Mouse (Mus musculus) small intestine, adult 2 months (tissue): ENCODE results near the gene Sbno1. TPM values are rescaled to one million over a fixed set of nuclear protein-coding genes. Genes with fewer than 3 reads are reported as not detected.
A peak's percentile ranks its signal among the peaks of the same experiment; 100 is the strongest.

Experiments
- H3K27ac ChIP-seq: fragments of 200-500 bp; 2 replicates; pipeline ENCODE4 v1.5.1; 2012; ENCODE audit warnings: low read depth, low read length, control low read depth, inconsistent platforms; ENCODE audit not compliant: insufficient read depth
- H3K27me3 ChIP-seq: fragments of 200-500 bp; 2 replicates; pipeline ENCODE4 v1.6.1; 2012; ENCODE audit warnings: mild to moderate bottlenecking, moderate library complexity, low read length, inconsistent platforms; ENCODE audit not compliant: control insufficient read depth, insufficient read depth
- H3K36me3 ChIP-seq: fragments of 200-500 bp; 2 replicates; pipeline ENCODE4 v1.6.1; 2012; ENCODE audit warnings: mild to moderate bottlenecking, low read length, control low read depth, inconsistent platforms; ENCODE audit not compliant: control insufficient read depth, insufficient read depth
- H3K4me1 ChIP-seq: fragments of 200-500 bp; 2 replicates; pipeline ENCODE4 v1.6.1; 2012; ENCODE audit warnings: low read length, inconsistent platforms, mixed read lengths; ENCODE audit not compliant: control insufficient read depth, insufficient read depth, insufficient read length
- H3K4me3 ChIP-seq: fragments of 200-500 bp; 2 replicates; pipeline ENCODE4 v1.5.1; 2012; ENCODE audit warnings: low read depth, mild to moderate bottlenecking, control low read depth, inconsistent platforms, low read length, moderate library complexity
- CTCF ChIP-seq: fragments of 200-500 bp; IDR thresholded peaks from 2 replicates; pipeline ENCODE4 v1.5.1; 2012; ENCODE audit warnings: low read depth, mild to moderate bottlenecking, control low read depth, inconsistent platforms, low read length, moderate library complexity, mixed read lengths; ENCODE audit not compliant: insufficient replicate concordance, insufficient read length; ENCODE audit errors: extremely low read depth
- POLR2A ChIP-seq: fragments of 200-500 bp; IDR thresholded peaks from 2 replicates; pipeline ENCODE4 v1.6.1; 2012; ENCODE audit warnings: low read depth, mild to moderate bottlenecking, control low read depth, inconsistent platforms, low read length, moderate library complexity
- WGBS: fragments of 180-500 bp; shearing (Covaris S2); methylation state at CpG from one replicate; pipeline ENCODE4 v1.1.7; 2018; 5-methylcytosine and 5-hydroxymethylcytosine counted together
- polyA plus RNA-seq: library from polyadenylated mRNA; depleted of rRNA; stranded (reverse); fragments of >200 nt; gene quantifications from 2 replicates; pipeline ENCODE4 v1.2.3, GENCODE M21; 2012; rRNA removed

Sbno1 gene
- polyA plus RNA-seq, 1 experiment, result 8.1 TPM

- H3K27ac ChIP-seq, result peak within 1 kb of the TSS; percentile 83
- no peaks in the 10 kb centered on the region for H3K36me3 ChIP-seq
- H3K4me1 ChIP-seq, result no peaks in the 10 kb centered on the region; the same call in 1 of the 2 replicates
- TF ChIP-seq CTCF, result no peak
- TF ChIP-seq POLR2A, result peak; percentile 94
- H3K27me3 ChIP-seq, result no peaks in the 10 kb centered on the region
- under 1% methylated on average over 72 of the region's 72 CpGs for WGBS
- peak within 1 kb of the TSS; percentile 77 for H3K4me3 ChIP-seq
These were observed 98.1 kb downstream of the Sbno1 start, which contains the start of the genes Mphosph9 and 2810006K23Rik for GRCm38 (mm10) chr5:124327510-124328364. Gene Mphosph9, minus strand, starts transcription at chr5:124327972. Gene 2810006K23Rik, plus strand, starts transcription at chr5:124328089.

GRCm38 (mm10) chr5:124326829-124327228, 99.0 kb downstream of the Sbno1 start:
- no peak for TF ChIP-seq CTCF
- TF ChIP-seq POLR2A, result no peak
- H3K4me1 ChIP-seq, result no peaks in the 10 kb centered on the region; the same call in 1 of the 2 replicates
- H3K4me3 ChIP-seq, result peak overlapping the region; percentile 77; the same call in 1 of the 2 replicates
- H3K36me3 ChIP-seq, result no peaks in the 10 kb centered on the region
- H3K27me3 ChIP-seq, result no peaks in the 10 kb centered on the region
- no peak overlapping the region for H3K27ac ChIP-seq
- WGBS, result 4% methylated on average over 8 of the region's 8 CpGs

Other genes starting within 250 kb of the Sbno1 start
- 19.5 and 19.6 TPM in 2 replicates for gene Pitpnm2, start 176.2 kb downstream of the Sbno1 start, polyA plus RNA-seq
- gene Mphosph9, start 98.0 kb downstream of the Sbno1 start, polyA plus RNA-seq, result 0.76 and 1.4 TPM in 2 replicates
- gene 2810006K23Rik, start 97.9 kb downstream of the Sbno1 start, polyA plus RNA-seq, result 1.5 and 1.9 TPM in 2 replicates
- gene Cdk2ap1, start 62.9 kb downstream of the Sbno1 start, polyA plus RNA-seq, result 27.4 and 52.8 TPM in 2 replicates
- gene Kmt5a, start 13.9 kb upstream of the Sbno1 start, polyA plus RNA-seq, result 34.1 and 70.7 TPM in 2 replicates
- 24.3 and 29.3 TPM in 2 replicates for gene Rilpl2, start 52.4 kb upstream of the Sbno1 start, polyA plus RNA-seq
- gene Snrnp35, start 57.1 kb upstream of the Sbno1 start, polyA plus RNA-seq, result 1.2 and 1.8 TPM in 2 replicates
- gene Rilpl1, start 105.4 kb upstream of the Sbno1 start, polyA plus RNA-seq, result 2.3 and 2.9 TPM in 2 replicates
- gene Tmed2, start 114.7 kb upstream of the Sbno1 start, polyA plus RNA-seq, result 182 and 188 TPM in 2 replicates
- 8.7 and 12.1 TPM in 2 replicates for gene Ddx55, start 126.9 kb upstream of the Sbno1 start, polyA plus RNA-seq
- 9.1 and 12.5 TPM in 2 replicates for gene Eif2b1, start 153.1 kb upstream of the Sbno1 start, polyA plus RNA-seq
- gene Gtf2h3, start 153.1 kb upstream of the Sbno1 start, polyA plus RNA-seq, result 8.5 and 20.0 TPM in 2 replicates
- gene Atp6v0a2, start 202.6 kb upstream of the Sbno1 start, polyA plus RNA-seq, result 56.9 and 170 TPM in 2 replicates